Mouse (Mus musculus) MEL (cell line): Measurements from ENCODE around the gene Haus8. TPM values are rescaled to one million over a fixed set of nuclear protein-coding genes. Genes with fewer than 3 reads are reported as not detected.

Source experiments
- DNase-seq: peaks from one replicate; pipeline ENCODE4 v3.0.0; 2011; ENCODE audit warnings: low read depth, low spot score
- H3K27ac ChIP-seq: 2 replicates; pipeline ENCODE4 v1.5.1; 2012; ENCODE audit warnings: low read depth, mild to moderate bottlenecking, control low read depth, low read length, moderate library complexity; ENCODE audit not compliant: control insufficient read depth
- H3K27me3 ChIP-seq, 2 experiments: fragments of 150-350 bp in 1 of 2; sonication (generic) in 1 of 2; 2 replicates each; pipeline ENCODE4 v1.6.1; 2012; ENCODE audit warnings: low read length in 2 of 2, mild to moderate bottlenecking in 2 of 2, improper control_type of control experiment in 1 of 2, moderate library complexity in 1 of 2; ENCODE audit not compliant: insufficient read depth in 2 of 2, control insufficient read depth in 1 of 2
- H3K36me3 ChIP-seq, 2 experiments: 2 replicates each; pipeline ENCODE4 v1.6.1; 2012 to 2014; ENCODE audit warnings: low read length in 2 of 2, improper control_type of control experiment in 1 of 2, inconsistent platforms in 1 of 2, mild to moderate bottlenecking in 1 of 2; ENCODE audit not compliant: insufficient read depth in 2 of 2, control insufficient read depth in 1 of 2
- H3K4me1 ChIP-seq, 2 experiments: fragments of 150-350 bp in 1 of 2; sonication (generic) in 1 of 2; 2 replicates each; pipeline ENCODE4 v1.6.1; 2012; ENCODE audit warnings: low read length in 2 of 2, improper control_type of control experiment in 1 of 2, mild to moderate bottlenecking in 1 of 2; ENCODE audit not compliant: insufficient read depth in 2 of 2, control insufficient read depth in 1 of 2
- H3K4me3 ChIP-seq, 2 experiments: fragments of 150-350 bp in 1 of 2; sonication (generic) in 1 of 2; 2 replicates each; pipeline ENCODE4 v1.5.1; 2012; ENCODE audit warnings: low read depth in 2 of 2, low read length in 2 of 2, mild to moderate bottlenecking in 2 of 2, moderate library complexity in 2 of 2, control low read depth in 1 of 2, improper control_type of control experiment in 1 of 2; ENCODE audit not compliant: control insufficient read depth in 1 of 2, insufficient read depth in 1 of 2
- H3K79me2 ChIP-seq: 2 replicates; pipeline ENCODE4 v1.6.1; 2012; ENCODE audit warnings: mild to moderate bottlenecking, low read length, moderate library complexity; ENCODE audit not compliant: control insufficient read depth, poor library complexity, insufficient read depth
- H3K9ac ChIP-seq: 2 replicates; pipeline ENCODE4 v1.6.1; 2012; ENCODE audit warnings: low read depth, mild to moderate bottlenecking, control low read depth, low read length, moderate library complexity; ENCODE audit not compliant: control insufficient read depth, poor library complexity, severe bottlenecking
- H3K9me3 ChIP-seq: fragments of 150-350 bp; sonication (generic); replicated peaks from 2 replicates; pipeline ENCODE4 v1.6.1; 2012; ENCODE audit warnings: mild to moderate bottlenecking, low read length, improper control_type of control experiment, moderate library complexity; ENCODE audit not compliant: insufficient read depth
- BHLHE40 ChIP-seq: IDR thresholded peaks from 2 replicates; pipeline ENCODE4 v1.6.1; 2012; ENCODE audit warnings: low read depth, mild to moderate bottlenecking, inconsistent platforms, low read length, improper control_type of control experiment, borderline replicate concordance
- E2F4 ChIP-seq: IDR thresholded peaks from 2 replicates; pipeline ENCODE4 v1.6.1; 2011; ENCODE audit warnings: low read depth, low read length, improper control_type of control experiment, borderline replicate concordance
- ELF1 ChIP-seq: IDR thresholded peaks from 2 replicates; pipeline ENCODE4 v1.6.1; 2014; ENCODE audit warnings: low read depth, mild to moderate bottlenecking, inconsistent platforms, low read length, improper control_type of control experiment, moderate library complexity
- MAFK ChIP-seq: IDR thresholded peaks from 2 replicates; pipeline ENCODE4 v1.6.1; 2011; ENCODE audit warnings: low read depth, mild to moderate bottlenecking, low read length, improper control_type of control experiment, borderline replicate concordance
- MAX ChIP-seq: IDR thresholded peaks from 2 replicates; pipeline ENCODE4 v1.6.1; 2011; ENCODE audit warnings: low read length, improper control_type of control experiment
- MAZ ChIP-seq: IDR thresholded peaks from 2 replicates; pipeline ENCODE4 v1.6.1; 2012; ENCODE audit warnings: low read depth, mild to moderate bottlenecking, inconsistent platforms, low read length, improper control_type of control experiment
- MXI1 ChIP-seq: IDR thresholded peaks from 2 replicates; pipeline ENCODE4 v1.6.1; 2011; ENCODE audit warnings: mild to moderate bottlenecking, low read depth, low read length, improper control_type of control experiment
- MYB ChIP-seq: IDR thresholded peaks from 2 replicates; pipeline ENCODE4 v1.6.1; 2011; ENCODE audit warnings: mild to moderate bottlenecking, low read depth, low read length, improper control_type of control experiment
- NELFE ChIP-seq: IDR thresholded peaks from 2 replicates; pipeline ENCODE4 v1.6.1; 2011; ENCODE audit warnings: low read depth, low read length, improper control_type of control experiment
- NRF1 ChIP-seq: IDR thresholded peaks from 2 replicates; pipeline ENCODE4 v1.6.1; 2014; ENCODE audit warnings: low read depth, mild to moderate bottlenecking, inconsistent platforms, low read length, improper control_type of control experiment, moderate library complexity; ENCODE audit not compliant: poor library complexity, insufficient read depth, severe bottlenecking
- POLR2AphosphoS2 ChIP-seq: IDR thresholded peaks from 2 replicates; pipeline ENCODE4 v1.6.1; 2011; ENCODE audit warnings: low read length, improper control_type of control experiment
- POLR2AphosphoS5 ChIP-seq: IDR thresholded peaks from 2 replicates; pipeline ENCODE4 v1.6.1; 2012; ENCODE audit warnings: low read depth, borderline replicate concordance, mild to moderate bottlenecking, inconsistent platforms, low read length, moderate library complexity, mixed read lengths
- RAD21 ChIP-seq: IDR thresholded peaks from 2 replicates; pipeline ENCODE4 v1.6.1; 2011; ENCODE audit warnings: mild to moderate bottlenecking, low read depth, low read length, improper control_type of control experiment
- RCOR1 ChIP-seq: IDR thresholded peaks from 2 replicates; pipeline ENCODE4 v1.6.1; 2012; ENCODE audit warnings: low read depth, mild to moderate bottlenecking, inconsistent platforms, low read length, improper control_type of control experiment
- SIN3A ChIP-seq: IDR thresholded peaks from 2 replicates; pipeline ENCODE4 v1.6.1; 2012; ENCODE audit warnings: low read length, improper control_type of control experiment, inconsistent platforms
- SMC3 ChIP-seq: IDR thresholded peaks from 2 replicates; pipeline ENCODE4 v1.6.1; 2011; ENCODE audit warnings: low read depth, low read length, improper control_type of control experiment
- TAL1 ChIP-seq: IDR thresholded peaks from 2 replicates; pipeline ENCODE4 v1.6.1; 2012; ENCODE audit warnings: mild to moderate bottlenecking, inconsistent platforms, low read length, moderate library complexity, mixed read lengths
- TBP ChIP-seq: IDR thresholded peaks from 2 replicates; pipeline ENCODE4 v1.8.0; 2011; ENCODE audit warnings: low read depth, low read length, improper control_type of control experiment
- TCF12 ChIP-seq: IDR thresholded peaks from 2 replicates; pipeline ENCODE4 v1.6.1; 2014; ENCODE audit warnings: low read depth, mild to moderate bottlenecking, inconsistent platforms, low read length, improper control_type of control experiment, moderate library complexity
- USF1 ChIP-seq: IDR thresholded peaks from 2 replicates; pipeline ENCODE4 v1.6.1; 2014; ENCODE audit warnings: low read depth, mild to moderate bottlenecking, inconsistent platforms, low read length, improper control_type of control experiment, moderate library complexity
- USF2 ChIP-seq, 2 experiments: IDR thresholded peaks; 2 replicates each; pipeline ENCODE4 v1.6.1; 2011 to 2012; ENCODE audit warnings: improper control_type of control experiment in 2 of 2, low read length in 2 of 2, borderline replicate concordance in 1 of 2, inconsistent platforms in 1 of 2, low read depth in 1 of 2, mild to moderate bottlenecking in 1 of 2; ENCODE audit not compliant: insufficient read depth in 1 of 2
- ZC3H11A ChIP-seq: IDR thresholded peaks from 2 replicates; pipeline ENCODE4 v1.6.1; 2012; ENCODE audit warnings: low read depth, mild to moderate bottlenecking, inconsistent platforms, low read length, improper control_type of control experiment
- ZKSCAN1 ChIP-seq: IDR thresholded peaks from 2 replicates; pipeline ENCODE4 v1.6.1; 2012; ENCODE audit warnings: low read depth, mild to moderate bottlenecking, inconsistent platforms, low read length, improper control_type of control experiment, moderate library complexity
- ZMIZ1 ChIP-seq: IDR thresholded peaks from 2 replicates; pipeline ENCODE4 v1.6.1; 2012; ENCODE audit warnings: low read depth, mild to moderate bottlenecking, inconsistent platforms, low read length, improper control_type of control experiment, moderate library complexity
- ZNF384 ChIP-seq: IDR thresholded peaks from 2 replicates; pipeline ENCODE4 v1.6.1; 2012; ENCODE audit warnings: low read depth, mild to moderate bottlenecking, inconsistent platforms, low read length, improper control_type of control experiment
- polyA plus RNA-seq, 2 experiments: library from polyadenylated mRNA; stranded (reverse) in 1 of 2; unstranded in 1 of 2; fragments of >175 nt in 1 of 2; fragments of >200 nt in 1 of 2; gene quantifications; 2 replicates each; pipeline versions ENCODE4 v1.2.1 to v1.2.4; 2012; ENCODE audit warnings: low replicate concordance in 2 of 2, low read depth in 1 of 2; ENCODE audit not compliant: insufficient read length in 2 of 2, insufficient read depth in 1 of 2, missing spikeins in 1 of 2
- total RNA-seq: library from RNA; depleted of rRNA; stranded (reverse); fragments of 300-350 nt; gene quantifications from 2 replicates; pipeline ENCODE4 v1.2.3, GENCODE M21; 2012

Gene Haus8
- total and polyA plus RNA-seq, 3 experiments: 60.4 to 69.2 TPM; not detected in 1

DNA sequence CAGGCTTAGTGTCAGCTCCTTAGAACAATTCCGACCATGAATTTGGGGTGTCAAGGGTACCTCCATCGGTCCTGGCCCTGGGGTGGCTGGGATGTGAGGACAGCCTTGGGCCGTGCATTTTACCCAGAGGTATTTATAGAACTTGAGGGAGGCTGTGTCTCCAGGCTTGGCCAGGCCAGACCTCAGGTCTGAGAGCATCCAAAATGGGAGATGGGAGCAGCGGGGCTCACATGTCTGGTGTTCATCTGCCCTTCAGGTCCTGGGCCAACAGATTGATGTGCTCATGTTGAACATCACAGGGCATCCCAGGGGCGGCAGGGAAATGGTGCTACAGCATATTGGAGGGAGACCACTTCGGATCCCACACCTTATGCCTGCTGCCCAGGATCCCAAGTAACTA, 18.6 kb upstream of the Haus8 start:
- no peak overlapping the region for H3K9ac ChIP-seq
- peaks cover 2% of the 10 kb centered on the region in 2 experiments; a peak in 3 of 4 replicates for H3K36me3 ChIP-seq
- H3K4me1 ChIP-seq: no peaks in the 10 kb centered on the region
- H3K27me3 ChIP-seq: no peaks in the 10 kb centered on the region
- H3K27ac ChIP-seq: no peak overlapping the region
- no peak for DNase-seq
- TF ChIP-seq MAX (no peak), TCF12 (no peak), ELF1 (no peak), MAZ (no peak), TBP (no peak), POLR2AphosphoS5 (no peak), NELFE (no peak), ZKSCAN1 (no peak), USF1 (no peak), USF2 (IDR thresholded peaks at IDR 0.05; ENCODE audit: borderline replicate concordance in 1 of 2, insufficient read depth in 1 of 2, low read depth in 1 of 2, low read length in 2 of 2) (no peak), MAFK (no peak), POLR2AphosphoS2 (no peak), SIN3A (no peak), ZC3H11A (no peak), BHLHE40 (no peak)
- H3K9me3 ChIP-seq: no peaks in the 10 kb centered on the region
- peaks cover 6% of the 10 kb centered on the region for H3K79me2 ChIP-seq
- no peak overlapping the region for H3K4me3 ChIP-seq

DNA sequence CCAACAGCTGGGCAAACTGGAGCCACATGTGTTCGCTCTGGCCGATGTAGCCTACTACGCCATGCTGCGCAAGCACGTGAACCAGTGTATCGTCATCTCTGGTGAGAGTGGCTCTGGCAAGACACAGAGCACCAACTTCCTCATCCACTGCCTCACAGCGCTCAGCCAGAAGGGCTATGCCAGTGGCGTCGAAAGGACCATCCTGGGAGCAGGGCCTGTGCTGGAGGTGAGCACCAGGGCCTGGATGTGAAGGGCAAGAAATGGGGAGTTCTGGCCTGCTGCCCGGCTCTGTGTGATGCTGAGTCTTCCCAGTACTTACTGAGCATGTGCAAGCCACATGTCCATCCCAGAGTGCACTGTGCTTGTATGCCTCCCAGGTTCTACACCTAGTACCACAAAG, 18.2 kb upstream of the Haus8 start:
- no peak for TF ChIP-seq MXI1
- TF ChIP-seq SIN3A: no peak
- TF ChIP-seq E2F4: no peak
- TF ChIP-seq POLR2AphosphoS2: no peak
- no peak for TF ChIP-seq RCOR1
- TF ChIP-seq TAL1: no peak
- TF ChIP-seq ELF1: no peak
- no peak for TF ChIP-seq MAFK
- no peak for TF ChIP-seq BHLHE40
- no peak for TF ChIP-seq MAX
- TF ChIP-seq MAZ: no peak
- no peak for TF ChIP-seq RAD21
- no peak for TF ChIP-seq ZC3H11A
- no peak for TF ChIP-seq SMC3
- TF ChIP-seq MYB: no peak
- TF ChIP-seq ZMIZ1: no peak
- no peak for TF ChIP-seq ZNF384
- TF ChIP-seq NRF1: no peak
- H3K79me2 ChIP-seq: peaks cover 6% of the 10 kb centered on the region
- DNase-seq: no peak
- H3K9ac ChIP-seq: no peak overlapping the region
- peaks cover 2% of the 10 kb centered on the region in 2 experiments; a peak in 3 of 4 replicates for H3K36me3 ChIP-seq
- H3K27me3 ChIP-seq: no peaks in the 10 kb centered on the region
- no peaks in the 10 kb centered on the region for H3K4me1 ChIP-seq
- no peak overlapping the region for H3K4me3 ChIP-seq
- H3K9me3 ChIP-seq: no peaks in the 10 kb centered on the region
- H3K27ac ChIP-seq: no peak overlapping the region
